Mouse (Mus musculus): ENCODE results near the gene Fkbp7.
"Not testable (repeated sequence)": the region's sequence is repeated elsewhere in the genome, so short reads cannot be mapped to it uniquely, and the experiment has no call there.

Gene Fkbp7

DNA sequence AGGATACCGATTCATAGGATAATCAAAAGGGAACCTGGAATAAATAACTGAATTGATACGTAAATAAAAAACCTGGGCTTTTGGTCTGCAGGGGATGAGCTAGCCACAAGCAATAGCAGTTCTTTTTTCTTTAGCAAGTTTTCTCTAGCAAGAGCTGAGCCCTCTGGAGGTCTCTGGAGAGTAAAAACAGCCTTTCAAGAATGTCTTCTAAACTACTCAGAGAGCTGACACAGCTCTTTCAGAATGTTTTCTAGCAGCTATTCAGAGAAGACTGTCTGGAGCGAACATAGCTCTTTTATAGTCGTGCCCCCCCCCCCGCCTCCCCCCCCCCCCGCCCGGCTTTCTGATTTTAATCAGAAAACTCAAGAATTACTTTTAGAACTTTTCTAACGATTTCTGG, 13.5 kb downstream of the Fkbp7 start:
- no peak for DNase-seq

DNA sequence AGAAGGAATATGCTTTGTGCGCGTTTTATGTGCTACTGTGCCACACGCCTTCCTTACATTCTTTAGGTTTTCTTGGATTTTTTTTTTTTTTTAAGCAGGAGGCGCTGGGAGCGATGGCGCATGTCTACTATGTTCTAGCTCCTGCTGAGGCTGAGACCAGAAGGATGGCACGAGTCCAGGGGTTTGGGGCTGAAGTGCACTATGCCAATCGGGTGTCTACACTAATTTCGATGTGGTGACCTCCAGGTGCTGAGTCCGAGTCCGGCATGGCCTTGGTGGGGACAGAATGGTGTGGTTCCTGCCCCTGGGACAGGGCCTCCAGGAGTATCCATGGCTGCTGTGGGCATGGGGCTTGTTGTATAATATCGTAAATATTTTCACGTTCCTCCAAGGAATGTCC, 14.4 kb downstream of the Fkbp7 start:
- no peak for DNase-seq

DNA sequence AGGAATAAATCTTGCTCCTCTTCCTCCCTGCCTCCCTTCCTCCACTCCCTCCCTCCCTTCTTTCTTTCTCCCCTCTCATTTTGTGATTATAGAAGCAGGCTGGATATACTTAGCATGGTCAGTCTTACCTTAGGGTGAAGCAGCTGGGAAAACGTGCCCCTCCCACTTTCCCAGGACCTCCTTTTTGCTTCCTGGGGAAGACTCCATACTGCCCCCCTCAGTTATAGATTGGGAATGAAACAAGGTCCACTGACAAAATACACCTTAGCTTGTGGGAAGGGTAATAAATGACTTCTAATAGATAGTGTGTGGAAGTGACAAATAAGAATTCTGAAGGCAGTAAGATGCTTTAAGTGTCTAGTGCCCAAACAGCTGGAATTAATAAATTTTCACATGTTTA, 16.9 kb downstream of the Fkbp7 start:
- peak; percentile 56 for DNase-seq

DNA sequence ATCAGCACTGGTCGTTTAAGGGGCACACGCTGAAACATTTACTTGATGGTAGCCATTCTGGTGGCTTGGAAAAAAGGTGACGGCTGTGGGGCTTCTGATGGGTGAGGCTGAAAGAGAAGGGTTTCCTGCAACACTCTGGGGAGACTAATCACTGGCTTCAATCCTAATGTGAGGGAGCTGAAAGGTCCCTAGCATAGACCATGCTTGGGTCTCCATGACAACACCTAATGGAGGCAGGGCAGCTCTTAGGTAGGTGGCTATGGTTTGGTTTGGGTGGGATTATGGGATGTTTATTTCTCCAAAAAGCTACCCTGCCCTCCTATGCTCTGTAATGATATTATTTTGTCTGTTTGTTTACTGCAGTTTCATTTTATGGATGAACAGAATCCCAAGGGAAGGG, 17.5 kb downstream of the Fkbp7 start:
- no peak for DNase-seq

DNA sequence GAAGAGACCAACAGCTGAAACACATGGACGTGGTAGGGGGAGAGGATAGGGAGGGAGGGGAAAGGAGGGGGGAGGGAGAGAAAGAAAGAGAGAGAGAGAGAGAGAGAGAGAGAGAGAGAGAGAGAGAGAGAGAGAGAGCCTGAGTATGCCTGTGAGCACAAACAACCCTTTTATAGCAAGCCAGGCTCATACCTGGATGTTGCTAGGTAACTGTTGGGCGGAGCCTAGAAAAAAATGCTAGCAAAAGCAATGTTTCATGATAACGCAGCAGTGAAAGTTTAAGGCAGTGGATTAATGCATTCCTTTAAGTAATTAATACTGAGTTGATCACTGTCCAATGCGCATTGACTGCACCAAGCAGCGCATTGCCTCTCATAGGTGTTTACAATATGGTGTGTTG, 18.3 kb downstream of the Fkbp7 start:
- no peak for DNase-seq

DNA sequence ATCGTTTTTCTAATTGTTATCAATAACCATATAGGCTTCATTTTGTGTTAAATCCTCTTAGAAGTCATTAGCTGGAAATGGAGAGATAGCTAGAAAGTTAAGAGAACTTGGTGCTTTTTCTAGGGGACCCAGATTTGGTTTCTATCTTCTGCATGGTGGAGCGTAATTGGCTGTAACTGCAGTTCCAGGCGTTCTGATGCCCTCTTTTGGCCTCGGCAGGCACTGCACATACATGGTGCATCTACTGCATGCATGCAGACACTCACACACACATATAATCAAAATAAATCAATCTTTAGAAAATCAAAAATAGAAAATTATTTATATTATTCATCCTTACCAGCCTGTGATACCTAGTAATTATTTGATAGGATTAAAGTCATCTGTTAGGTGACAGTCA, 19.8 kb downstream of the Fkbp7 start:
- no peak for DNase-seq

DNA sequence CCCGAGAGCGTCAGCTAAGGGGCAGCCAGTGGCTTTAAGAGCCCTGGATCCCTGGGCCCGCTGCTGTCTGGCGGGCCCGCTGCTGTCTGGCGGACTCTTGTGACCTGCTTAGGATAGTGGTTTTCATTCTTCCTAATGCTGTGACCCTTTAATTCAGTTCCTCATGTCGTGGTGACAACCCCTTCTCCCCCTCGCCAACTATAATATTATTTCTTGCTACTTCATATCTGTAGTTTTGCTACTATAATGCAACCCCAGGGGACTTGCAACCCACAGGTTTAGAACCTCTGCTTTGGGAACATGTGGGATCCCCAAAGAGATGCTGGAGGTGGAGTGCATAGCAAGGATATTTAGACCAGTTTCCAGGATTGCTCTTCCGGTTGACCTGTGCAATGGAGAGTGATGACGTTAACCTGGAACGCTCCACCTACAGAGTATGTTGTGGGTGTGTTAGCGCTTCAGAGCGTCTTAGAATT, 24.2 kb downstream of the Fkbp7 start:
- DNase-seq, result peak; percentile 63

DNA sequence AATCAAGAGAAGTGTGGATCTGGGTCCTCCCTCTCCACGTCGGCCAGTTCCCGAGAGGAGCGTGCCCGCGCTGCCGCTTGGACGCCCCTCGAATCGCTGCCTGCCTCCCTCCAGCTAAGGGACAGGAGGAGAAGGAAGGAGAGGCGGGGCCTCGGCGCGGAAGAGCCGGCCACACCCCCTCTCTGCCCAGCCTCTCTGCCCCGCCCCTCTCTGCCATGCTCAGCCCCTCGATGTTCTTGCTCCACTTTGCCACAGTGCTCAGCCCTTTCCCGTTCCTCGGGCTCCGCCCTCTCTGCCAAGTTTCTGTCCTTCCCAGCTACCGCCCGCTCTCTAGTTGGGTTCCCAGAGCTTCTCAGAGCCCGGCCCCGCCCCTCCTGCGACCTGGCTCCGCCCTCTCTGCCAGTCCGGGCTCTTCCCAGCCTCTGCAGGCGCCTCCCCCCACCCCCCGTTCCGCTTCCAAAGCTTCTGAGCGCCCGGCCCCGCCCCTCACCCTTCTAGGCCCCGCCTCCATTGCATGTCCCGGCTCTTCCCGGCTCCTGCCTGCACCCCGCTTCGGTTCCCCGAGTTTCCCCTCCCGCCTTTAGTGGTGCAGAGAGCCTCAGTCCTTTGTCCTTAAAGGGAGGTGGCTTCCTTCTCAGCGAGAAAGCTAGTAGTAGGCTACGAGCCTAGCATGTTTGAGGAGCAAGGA, 24.9 kb downstream of the Fkbp7 start, which contains the start of the genes Prkra and Pjvk:
Prkra (minus strand) TSS at position 133 of the 688 bp plus-strand sequence.
Pjvk (plus strand) TSS at position 594 of the 688 bp plus-strand sequence.
- peak; percentile 99 for DNase-seq

DNA sequence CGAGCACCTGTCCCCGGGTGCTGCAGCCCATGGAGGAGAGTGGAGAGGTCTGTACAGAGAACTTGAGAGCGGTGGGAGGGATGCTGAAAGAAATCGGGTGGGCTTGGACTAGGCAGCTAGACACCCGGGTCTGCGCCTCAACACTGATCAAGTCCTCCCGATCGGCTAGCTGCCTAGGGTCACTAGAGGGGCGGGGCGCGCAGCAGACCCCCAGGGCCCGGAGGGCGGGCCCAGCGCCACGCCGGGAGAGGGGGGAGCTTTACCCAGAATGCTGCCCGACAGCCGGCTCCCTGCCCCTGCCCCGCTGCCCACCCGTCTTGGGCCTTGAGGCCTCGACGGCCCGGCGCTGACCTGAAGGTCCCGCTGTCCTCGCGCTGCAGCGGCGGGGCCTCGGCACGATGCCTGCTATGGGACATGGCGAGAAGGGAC, 25.5 kb downstream of the Fkbp7 start:
- DNase-seq, result no peak

DNA sequence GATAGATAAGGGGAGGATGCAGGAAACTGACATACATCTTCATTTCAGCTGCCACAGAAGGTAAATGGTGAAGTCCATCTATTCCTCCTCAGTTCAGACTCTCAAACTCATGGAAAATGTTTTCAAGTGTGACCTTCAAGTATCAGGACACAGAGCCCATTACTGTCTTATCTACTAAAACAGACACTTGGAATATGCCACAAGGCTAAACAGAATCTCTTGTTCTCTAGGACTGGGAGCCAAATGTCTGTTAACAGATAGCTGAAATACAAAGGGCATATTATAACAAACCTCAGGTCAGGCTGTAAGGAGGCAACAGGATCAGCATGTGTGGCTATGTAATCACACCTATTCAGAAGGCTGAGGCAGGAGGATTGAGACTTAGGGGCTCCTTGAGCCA, 29.1 kb downstream of the Fkbp7 start:
- no peak for DNase-seq

DNA sequence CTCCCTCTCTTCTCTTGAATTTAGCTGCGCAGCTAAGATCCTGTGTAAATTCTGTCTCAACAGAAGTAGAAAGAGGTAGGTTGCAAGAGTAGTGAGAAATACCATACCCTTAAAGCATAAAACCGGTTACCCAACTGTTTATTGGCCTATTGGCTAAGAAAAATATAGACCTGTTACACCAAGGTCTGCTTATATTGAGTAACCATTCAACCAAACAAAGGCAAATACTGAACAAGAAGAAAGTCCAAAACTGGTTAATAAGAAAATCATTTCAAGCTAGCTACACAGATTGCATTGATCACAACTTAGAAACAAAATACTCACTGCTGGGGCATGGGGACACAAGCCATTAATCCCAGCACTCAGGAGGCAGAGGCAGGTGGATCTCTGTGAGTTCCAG, 33.3 kb downstream of the Fkbp7 start:
- DNase-seq, result no peak

DNA sequence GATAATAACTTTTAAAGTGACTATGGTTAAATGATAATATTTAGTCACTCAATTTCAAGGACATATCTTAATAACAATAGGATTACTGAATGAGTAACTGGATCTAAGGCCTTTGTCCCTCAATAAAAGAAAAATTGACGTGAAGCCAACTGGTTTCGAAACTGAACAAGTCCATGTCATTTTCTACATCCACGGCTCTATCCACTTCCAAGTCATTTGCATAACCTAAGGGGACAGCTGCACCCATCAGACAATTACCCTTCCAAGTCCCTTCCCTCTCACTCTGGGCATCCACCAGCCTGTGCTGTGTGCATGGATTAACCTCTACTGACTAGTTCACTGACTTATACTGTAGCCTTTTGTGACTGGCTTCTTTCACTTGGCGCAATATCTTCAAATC, 41.3 kb downstream of the Fkbp7 start:
- DNase-seq, result no peak

DNA sequence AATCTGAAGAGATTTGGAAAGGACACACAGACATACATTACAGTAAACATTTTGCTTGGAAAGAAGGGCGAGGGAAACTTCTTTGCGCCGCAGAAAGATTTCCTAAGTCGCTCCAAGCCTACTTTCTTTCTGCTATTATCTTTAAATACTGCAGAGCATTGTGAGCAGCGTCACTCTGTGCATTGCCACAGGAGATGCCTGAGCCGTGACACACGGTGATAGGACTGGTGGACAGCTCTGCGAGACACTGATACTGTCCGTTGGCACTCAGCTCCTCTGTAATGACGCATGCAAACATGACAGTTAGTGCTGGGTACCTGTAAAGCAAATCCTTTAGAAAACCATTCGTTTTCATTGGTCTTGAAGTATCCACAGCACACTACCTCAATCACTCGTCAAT, 42.6 kb downstream of the Fkbp7 start:
- no peak for DNase-seq

DNA sequence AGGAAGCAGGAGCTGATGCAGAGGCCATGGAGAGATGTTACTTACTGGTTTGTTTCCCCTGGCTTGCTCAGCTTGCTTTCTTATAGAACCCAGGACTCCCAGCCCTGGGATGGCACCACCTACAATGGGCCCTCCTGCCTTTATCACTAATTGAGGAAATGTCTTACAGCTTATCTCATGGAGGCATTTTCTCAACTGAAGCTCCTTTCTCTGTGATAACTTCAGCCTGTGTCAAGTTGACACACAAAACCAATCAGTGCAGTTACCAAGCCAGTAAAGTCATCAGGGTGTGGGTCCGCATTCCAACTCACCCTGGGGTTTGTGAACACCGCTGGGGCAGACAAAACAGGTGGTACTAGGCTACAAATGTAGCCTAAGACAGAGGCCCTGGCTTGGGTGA, 50.6 kb downstream of the Fkbp7 start:
- not testable (repeated sequence) for DNase-seq

DNA sequence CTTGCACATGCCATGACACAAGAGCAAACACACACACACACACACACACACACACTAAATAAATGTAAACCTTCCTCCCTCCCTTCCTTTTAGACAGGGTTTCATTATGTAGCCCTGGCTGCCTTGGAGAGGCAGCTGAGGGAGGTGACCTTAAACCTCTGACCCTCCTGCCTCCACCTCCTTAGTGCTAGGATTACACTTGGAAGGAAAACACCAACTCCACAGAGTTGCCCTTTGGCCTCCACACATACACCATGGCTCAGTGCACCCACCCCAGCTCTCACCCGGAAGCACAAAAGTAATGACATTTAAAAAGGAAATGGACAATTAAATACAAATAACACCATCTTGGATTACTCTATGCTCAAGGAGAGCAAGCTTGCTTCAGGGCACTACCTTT, 51.2 kb downstream of the Fkbp7 start:
- DNase-seq, result no peak

DNA sequence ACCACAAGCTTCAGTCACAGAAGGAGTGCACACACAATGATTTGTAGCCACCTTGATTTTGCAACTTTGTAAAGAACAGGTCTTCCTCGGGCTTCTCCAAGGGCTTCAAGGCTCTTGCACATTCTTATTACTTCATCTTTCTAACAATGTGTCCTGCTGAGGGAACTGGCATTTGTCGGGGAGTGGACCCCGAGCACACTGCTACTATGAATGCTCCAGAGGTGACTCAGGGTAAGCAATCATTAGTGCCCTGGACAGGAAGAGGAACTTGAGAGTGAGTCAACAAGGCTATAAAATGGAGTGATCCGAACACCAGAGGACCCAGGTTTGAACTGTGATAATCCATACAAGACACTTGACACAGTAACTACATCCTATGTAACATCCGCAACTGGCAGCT, 52.7 kb downstream of the Fkbp7 start:
- no peak for DNase-seq

DNA sequence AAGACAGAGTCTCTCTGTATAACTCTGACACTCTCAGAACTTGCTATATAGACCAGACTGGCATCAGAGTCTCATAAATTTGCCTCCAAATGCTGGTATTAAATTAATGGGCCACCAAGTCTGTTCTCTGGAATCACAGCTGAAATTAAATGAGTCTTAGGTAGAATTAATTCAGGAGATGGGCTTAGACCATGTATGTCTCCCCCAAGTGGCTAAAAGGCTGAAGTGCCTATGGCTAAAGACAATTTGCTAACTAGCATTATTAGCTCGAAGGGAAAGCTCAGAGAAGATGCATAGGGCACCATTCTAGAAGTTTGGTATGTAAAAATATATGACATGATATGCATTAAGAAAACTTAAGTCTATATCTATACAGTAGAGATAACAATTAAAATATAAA, 54.8 kb downstream of the Fkbp7 start:
- peak; percentile 75 for DNase-seq
